Mouse (Mus musculus) megakaryocyte, embryonic 14.5 days (primary cell): ENCODE results near the gene Arhgap19.

Experiments
- FLI1 ChIP-seq: IDR thresholded peaks from 2 replicates; pipeline ENCODE4 v1.6.1; 2012; ENCODE audit warnings: low read length, inconsistent platforms, mixed read lengths
- GATA1 ChIP-seq: IDR thresholded peaks from 3 replicates; pipeline ENCODE4 v1.6.1; 2012; ENCODE audit warnings: mixed read lengths, low read length, inconsistent platforms, borderline replicate concordance

- no peak for TF ChIP-seq GATA1
- TF ChIP-seq FLI1, result no peak
Measured at GRCm38 (mm10) chr19:41737657-41738428, 64.0 kb downstream of the Arhgap19 start.
